Mouse (Mus musculus): ENCODE data around the gene Acap1.
"Not testable (repeated sequence)": the region's sequence is repeated elsewhere in the genome, so short reads cannot be mapped to it uniquely, and the experiment has no call there.

Gene Acap1

DNA sequence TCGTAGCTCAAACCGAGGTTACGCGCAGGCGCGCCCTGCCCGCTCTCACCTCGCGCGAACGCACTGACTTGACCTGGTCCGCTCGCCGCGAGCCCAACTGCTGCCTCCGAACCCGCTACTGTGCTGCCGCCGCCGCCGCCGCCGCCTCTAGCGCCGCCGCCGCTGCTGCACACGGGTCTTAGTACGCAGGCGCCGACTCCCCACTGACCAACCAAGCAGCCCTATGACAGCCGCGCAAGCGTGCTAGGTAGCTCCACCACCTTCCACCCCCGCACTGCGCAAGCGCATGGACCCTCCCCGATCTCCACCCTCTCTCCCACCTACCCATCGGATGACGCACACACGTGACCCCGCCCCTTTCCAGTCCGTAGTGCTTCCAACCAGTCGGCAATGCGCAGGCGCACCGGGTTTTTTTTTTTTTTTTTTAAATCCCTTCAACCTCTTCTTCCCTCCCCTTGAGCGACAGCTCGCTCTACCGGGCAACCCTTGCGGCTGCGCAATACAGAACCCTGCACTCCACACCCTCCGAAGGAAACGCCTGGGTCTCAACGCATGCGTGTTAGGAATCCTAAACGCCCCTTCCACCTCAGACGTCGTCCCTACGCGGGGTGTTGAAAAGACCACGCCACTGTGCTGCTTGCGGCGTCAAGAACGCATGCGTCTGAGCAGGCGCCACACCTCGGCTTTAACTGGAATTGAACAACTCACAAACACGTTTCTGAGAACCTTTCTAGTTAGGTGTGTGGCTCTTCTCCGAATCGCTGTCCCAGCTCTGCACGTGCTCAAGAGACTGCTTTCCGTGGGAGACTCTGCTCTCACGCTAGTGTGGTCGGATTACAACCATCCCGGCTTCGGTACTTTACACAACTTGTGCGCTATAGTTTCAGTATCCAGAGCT lies 26.0 kb upstream of the Acap1 start, which contains the start of gene Eif5a:
Gene Eif5a (minus strand): TSS at position 845 of the 898 bp plus-strand sequence.
- peak; percentile 100 for DNase-seq (ENCODE audit: low read depth in 2 of 2, low spot score in 2 of 2)

DNA sequence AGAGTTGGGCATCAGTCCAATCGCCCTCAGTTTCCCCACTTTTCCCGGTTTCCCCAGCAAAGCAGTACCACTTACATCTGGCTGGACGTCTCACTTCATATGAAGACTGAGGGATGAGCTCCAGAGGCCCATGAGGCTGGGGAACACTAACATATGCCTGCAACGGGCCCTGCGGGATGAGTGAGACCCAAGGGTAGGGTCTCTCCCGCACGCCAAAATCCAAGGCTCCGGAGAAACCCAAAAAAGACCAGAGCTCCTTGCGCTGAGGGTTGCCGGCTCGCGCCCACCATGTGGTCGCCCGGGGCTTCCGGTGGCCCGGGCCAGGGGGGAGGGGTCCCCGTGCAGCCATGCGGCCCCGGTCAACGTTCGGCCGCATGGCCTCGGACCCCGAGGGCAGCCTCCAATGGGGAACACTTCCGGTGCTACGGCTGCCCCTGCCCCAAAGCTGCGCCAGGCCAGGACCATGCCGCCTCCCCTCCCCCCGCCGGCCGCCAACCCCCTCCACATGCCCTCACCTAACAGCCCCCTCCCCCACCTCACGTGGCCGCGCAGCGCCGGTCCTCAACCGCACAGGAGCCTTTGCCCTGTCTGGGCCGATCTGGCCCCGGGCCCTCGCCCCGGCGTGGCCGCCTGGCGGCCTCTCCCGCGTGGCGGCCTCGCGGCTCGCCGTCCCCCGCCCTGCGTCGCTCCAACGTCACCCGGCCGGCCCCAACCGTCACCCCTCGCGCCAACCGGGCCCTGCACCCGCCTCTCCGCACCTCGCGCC lies 25.1 kb upstream of the Acap1 start:
- DNase-seq (ENCODE audit: low read depth in 2 of 2, low spot score in 2 of 2): no peak

DNA sequence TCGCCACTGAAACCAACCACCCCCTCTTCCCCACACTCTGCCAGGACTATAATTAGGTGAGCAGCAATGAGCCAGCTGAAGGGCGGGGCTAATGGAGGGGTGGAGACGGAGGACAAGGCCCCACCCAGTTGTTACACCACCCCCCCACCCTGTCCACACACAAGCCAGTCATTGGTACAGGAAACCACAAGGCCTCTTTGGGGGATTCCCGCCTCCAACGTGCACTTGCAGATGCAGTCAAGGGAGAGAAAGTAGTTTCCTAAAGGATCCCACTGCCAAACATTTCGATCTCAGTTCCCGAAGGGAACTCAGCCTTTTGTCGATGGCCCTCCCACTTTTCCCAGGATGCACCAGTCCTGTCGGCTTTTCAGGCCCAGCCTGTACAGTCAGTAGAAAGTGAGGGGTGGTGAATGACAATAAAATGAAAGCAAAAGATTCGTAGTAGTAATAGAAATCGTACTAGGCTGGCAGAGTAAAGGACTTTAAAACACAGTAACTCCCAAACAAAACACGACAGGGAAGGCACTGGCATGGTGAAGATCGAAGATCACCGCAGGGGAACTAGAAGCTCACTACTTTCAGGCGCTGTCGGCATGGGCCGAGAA lies 24.4 kb upstream of the Acap1 start:
- peak; percentile 63 to 75 for DNase-seq (ENCODE audit: low read depth in 2 of 2, low spot score in 2 of 2)

DNA sequence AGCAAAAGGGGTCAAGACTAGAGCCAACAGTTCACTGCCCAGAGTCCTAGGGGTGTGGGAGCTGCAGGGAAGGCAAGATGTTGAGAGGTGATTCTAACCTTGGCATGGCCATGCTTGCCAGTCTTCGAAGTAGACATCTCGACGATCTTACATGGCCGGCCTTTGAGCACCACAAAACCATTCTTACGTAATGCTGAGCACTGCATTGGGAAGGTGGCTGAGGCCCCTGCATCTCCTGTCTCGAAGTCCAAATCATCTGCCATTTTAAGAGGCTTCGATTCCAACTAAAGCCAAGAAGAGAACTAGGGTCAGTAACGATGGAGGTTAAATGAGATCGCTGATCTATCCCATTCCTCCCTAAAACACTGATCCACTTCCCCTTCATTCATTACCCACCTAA lies 23.7 kb upstream of the Acap1 start:
- no peak for DNase-seq (ENCODE audit: low read depth in 2 of 2, low spot score in 2 of 2)

DNA sequence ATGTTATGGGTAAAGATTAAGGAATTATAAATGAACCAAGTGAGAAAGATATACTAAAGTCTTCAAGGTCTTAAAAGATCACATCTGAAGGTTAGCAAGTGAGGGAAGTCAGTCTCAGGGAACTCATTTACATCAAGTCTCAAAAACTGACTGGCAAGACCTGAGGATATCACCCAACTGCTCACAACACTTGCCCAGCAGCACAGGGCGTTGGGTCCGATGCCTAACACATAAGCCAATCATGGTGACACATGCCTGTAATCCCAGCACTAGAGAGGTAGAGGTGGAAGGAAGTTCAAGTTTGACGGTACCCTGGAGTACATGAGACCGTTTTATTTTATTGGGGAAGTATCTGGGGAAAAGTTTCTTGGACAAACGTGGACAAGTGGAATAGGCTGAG lies 22.8 kb upstream of the Acap1 start:
- DNase-seq (ENCODE audit: low read depth in 2 of 2, low spot score in 2 of 2): no peak

DNA sequence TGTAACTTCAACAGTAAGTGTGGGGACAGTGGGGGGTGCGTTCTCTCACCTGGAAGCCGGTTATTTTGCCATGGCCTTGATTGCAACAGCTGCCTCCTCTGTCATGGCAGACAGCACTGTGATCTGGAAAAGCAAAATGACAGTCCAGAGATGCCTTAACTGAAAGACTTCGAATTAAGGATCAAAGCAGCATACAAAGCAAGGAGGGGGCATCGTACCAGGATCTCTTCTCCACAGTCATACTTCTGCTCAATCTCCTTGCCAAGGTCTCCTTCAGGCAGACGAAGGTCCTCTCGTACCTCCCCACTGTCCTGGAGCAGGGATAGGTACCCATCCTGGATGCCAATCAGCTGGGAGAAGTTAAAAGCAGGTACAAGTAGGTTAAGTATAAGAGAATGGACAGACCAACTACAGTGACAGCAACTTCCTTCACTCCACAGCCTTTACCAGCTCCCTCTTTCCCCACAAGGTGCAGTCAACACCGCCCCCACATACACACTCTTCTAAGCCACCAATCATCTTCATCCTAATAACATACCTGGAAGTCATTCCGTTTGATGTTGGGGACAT lies 22.1 kb upstream of the Acap1 start:
- no peak for DNase-seq (ENCODE audit: low read depth in 2 of 2, low spot score in 2 of 2)

DNA sequence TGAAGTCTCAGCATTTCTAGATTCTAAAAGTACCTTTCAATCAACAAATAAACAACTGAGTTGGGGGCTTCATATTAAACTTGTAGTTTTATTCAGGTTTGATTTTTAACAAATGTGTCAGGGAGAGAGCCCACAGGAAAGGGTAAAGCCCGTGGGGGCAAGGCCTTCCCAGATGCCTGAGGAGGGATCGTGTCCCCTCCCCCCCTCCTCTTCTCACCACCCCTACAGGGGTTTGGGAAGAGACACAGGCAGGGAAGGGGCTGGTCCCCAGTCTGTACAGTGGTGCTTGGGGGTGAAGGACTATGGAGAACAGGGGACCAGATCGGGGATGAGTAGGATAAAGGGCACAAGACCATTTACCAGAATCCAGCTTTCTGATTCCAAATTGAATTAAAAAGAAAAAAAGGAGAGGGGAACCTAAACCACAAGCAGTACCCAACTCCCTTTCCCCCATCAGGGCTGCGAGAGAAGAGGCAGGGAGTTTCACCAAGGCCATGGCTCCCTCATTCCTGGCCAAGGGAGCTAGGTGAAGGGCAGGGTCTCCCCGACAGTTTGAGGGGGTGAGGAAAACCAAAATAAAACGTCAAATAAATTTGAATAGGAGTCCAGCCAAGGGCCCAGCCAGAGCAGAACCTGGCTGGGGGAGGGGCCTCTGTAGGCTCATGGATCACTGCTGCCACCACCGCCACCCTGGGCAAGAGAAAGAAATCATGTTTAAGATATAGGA lies 21.5 kb upstream of the Acap1 start:
- not testable (repeated sequence) for DNase-seq (ENCODE audit: low read depth in 2 of 2, low spot score in 2 of 2)

DNA sequence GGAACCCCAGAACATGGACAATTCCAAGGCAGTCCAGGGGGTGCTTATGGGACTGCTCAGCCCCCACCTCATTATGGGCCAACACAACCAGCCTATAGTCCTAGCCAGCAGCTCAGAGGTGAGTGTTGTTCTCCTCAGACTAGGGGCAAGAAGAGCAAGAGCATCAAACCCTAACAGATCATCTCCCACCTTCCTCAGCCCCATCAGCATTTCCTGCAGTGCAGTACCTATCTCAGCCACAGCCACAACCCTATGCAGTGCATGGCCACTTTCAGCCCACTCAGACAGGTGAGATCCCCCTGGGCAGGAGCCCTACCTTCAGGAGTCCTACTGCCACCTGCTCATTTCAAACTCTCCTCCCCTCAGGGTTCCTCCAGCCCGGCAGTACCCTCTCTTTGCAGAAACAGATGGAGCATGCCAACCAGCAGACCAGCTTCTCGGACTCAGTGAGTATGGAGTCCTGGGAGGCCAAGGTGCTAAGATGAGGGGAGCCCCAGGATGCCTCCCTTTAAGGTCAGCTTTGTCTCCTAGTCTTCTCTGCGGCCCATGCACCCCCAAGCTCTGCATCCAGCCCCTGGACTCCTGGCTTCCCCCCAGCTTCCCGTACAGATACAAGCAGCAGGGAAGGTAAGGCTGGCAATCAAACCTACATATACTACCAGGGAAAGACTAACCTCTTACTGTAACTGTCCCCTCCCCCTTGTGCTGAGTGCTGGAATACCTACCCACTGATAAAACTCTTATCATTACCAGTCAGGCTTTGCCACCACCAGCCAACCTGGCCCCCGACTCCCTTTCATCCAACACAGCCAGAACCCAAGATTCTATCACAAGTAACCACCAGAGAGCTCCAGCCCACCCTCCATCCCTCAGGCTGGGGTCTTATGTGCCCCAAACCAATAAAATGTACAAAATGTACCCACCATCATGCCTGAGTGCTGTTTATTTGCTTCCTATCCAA lies 20.6 kb upstream of the Acap1 start:
- DNase-seq (ENCODE audit: low read depth in 2 of 2, low spot score in 2 of 2): no peak

DNA sequence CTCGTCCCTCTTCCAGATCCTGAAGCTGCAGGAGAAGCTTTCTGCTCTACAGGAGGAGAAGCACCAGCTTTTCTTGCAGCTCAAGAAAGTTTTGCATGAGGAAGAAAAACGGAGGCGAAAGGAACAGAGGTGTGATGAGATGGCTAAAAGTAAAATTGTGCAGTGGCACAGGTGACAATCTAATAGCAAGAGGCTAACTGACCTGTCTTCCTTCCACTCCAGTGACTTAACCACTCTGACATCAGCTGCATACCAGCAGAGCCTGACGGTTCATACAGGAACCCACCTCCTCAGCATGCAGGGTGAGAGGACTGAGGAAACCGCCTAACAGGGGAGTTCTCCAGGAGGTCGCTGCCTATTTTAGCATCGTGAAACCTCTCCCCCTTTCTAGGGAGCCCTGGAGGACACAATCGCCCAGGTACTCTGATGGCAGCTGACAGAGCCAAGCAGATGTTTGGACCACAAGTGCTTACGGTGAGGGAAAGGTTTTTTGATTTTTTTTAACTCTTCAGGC lies 19.6 kb upstream of the Acap1 start:
- no peak for DNase-seq (ENCODE audit: low read depth in 2 of 2, low spot score in 2 of 2)

DNA sequence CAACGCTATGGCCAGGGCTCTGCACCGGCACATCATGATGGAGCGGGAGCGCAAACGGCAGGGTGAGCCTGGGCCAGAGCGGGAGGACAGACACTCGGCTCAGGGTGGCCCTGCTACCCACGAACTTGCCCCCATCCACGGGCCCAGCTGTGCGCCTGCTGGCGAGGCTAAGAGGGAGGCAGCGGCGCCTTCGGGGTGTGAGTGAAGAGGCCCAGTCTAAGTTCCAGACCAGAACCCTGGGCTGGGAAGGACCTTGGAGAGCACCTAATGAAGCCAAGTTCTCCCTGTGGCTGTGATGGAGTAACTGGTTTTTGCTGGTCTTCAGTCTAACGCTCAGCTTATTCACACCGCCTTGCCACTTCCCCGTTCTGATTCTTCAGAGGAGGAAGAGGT lies 19.0 kb upstream of the Acap1 start:
- no peak for DNase-seq (ENCODE audit: low read depth in 2 of 2, low spot score in 2 of 2)

DNA sequence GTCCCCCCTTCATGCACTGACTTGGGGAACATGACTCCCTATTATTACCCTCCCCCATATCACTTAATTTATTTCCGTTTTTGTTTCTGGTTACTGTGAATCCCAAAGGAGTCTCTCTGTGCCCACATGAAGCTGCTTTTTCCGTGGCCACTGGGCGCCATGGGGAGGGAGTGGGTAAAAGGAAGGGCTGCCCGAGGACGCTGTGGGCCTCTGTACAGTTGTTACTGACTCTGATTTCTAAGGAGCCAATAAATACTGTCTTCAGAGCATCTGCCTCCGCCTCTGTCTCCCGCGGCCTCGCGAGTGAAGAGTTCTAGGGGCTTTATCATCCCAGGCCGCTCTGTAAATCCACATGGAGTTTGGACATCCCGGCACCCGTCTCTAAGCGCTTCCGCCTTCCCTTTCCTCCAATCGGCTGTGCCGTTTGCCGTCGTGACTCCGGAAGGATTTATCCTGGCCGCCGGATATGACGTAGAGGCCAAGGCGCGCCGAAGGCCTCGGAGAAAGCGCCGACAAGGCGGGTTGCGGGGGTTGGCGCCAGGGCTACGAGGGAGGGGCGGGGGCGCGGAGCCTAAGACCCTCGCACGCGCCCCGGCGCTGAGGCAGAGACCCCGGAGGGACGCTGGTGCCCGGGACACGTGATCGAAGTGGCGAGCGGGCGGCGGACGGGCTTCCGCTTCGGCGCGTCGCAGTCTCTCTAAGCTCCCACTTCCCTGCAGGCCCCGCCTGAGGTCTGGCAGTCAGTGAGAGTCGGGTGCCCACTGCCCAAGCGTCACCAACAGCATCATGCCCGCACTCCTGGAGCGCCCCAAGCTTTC lies 18.4 kb upstream of the Acap1 start, which contains the start of gene Gps2:
Gene Gps2 (plus strand): TSS at position 335 of the 818 bp plus-strand sequence.
- peak; percentile 85 to 88 for DNase-seq (ENCODE audit: low read depth in 2 of 2, low spot score in 2 of 2)

DNA sequence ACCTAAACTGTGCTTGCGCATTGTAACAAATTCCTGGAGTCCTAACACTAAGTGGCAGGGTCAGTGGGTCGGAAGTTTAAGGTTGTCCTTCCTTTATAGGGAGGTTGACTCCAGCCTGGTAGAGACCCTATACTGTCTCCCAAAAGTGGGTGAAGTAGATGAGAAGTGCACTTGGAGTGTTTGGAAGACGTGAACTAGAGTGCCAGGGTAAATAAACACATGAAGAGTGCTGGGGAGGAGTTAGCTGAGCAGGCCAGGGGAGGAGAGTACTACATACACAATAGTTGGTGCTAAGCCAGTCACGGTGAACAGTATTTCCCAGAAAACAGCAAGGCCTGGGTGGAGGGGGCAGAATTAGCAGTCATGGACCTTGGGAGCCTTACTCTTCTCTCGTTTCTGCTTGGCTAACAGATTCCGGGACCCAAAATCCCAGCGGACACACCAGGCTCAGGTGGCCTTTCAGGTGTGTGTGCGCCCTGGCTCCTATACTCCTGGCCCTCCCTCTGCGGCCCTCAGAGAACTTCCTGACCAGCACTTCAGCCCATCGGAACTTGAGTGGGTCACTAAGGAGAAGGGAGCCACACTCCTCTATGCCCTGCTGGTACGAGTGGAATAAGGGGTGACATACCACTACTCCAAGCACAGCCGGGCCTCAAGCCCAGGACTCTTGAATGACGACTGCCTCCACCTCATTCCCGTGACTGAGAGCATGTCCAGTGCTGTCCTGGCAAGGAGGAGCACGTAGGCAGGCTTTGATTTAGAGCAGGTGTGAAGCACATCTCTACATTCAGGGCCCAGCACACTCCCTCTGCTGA lies 17.6 kb upstream of the Acap1 start:
- DNase-seq (ENCODE audit: low read depth in 2 of 2, low spot score in 2 of 2): no peak

DNA sequence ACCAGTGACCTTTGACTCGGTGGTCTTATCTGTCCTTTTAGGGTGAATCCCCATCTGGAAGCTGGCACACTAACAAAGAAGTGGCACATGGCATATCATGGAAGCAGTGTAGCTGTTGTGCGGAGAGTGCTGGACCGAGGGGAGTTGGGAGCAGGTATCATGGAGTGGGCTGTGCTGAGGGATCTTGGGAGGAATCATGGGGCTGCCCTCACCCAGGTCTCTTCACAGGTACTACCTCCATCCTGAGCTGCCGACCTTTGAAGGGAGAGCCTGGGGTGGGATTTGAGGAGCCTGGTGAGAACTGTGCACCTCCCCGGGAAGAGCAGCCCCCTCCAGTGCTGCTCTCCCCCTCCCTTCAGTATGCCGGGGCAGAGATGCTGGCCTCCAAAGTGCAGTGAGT lies 16.4 kb upstream of the Acap1 start:
- DNase-seq (ENCODE audit: low read depth in 2 of 2, low spot score in 2 of 2): no peak

DNA sequence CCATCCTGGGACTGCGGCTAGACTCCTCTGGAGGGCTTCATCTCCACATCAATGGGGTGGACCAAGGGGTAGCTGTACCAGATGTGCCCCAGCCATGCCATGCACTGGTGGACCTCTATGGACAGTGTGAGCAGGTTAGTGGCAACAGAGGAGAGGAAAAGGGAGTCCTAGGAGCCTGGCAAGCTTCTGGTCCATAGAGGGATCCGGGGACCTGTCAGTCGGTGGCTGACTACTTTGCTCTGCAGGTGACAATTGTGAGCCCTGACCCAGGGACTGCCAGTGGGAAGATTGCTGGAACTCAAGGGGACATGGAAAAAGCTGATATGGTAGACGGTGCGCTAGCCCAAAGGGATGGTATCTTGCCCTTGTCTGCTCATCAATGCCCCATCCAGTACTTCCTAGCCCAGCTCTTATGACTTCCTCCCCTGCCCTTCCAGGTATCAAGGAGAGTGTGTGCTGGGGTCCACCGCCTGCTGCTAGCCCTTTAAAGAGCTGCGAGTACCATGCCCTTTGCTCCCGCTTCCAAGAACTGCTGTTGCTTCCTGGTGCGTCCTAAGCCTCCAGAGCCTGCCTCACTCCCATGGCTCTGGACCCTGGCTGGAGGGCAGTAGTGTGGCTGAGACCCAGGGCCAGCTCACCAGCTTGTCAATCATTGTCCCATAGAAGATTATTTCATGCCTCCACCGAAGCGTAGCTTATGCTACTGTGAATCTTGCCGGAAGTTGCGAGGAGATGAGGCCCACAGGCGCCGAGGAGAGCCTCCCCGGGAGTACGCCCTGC lies 15.6 kb upstream of the Acap1 start:
- DNase-seq (ENCODE audit: low read depth in 2 of 2, low spot score in 2 of 2): no peak

DNA sequence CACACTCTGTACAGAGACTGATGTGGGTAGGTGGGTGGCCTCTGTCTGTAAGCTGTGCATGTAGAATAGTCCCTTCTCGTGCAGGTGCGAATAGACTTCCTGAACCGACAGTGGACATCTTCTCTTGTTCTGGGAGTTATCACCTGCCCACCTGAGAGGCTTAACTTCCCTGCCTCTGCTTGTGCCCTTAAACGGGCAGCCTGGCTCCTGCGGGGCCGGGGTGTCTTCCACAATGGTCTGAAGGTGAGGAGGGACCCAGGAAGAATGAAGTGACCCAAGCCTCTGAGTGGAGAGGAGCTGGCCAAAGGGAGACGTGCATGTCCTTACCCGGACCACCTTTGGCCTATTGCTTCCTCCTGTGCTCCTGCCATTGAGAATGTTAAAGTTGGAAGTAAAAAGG lies 14.8 kb upstream of the Acap1 start:
- no peak for DNase-seq (ENCODE audit: low read depth in 2 of 2, low spot score in 2 of 2)

DNA sequence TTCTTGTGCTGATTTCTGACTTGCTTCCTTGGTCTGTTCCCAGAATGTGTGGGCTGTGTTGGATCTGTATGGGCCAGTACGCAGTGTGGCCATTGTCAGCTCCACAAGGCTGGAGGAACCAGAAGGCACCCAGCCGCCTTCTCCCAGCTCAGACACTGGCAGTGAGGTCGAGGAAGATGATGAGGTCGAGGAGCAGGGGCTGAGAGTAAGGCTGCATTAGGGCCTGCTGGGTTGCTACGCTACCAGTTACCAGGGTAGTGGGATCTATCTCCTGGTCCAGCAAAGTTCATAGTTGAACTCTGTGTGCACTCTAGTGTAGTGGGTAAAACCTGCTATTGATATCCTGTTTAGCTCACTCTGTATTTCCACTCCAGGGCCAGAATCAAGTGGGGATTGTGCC lies 13.8 kb upstream of the Acap1 start:
- no peak for DNase-seq (ENCODE audit: low read depth in 2 of 2, low spot score in 2 of 2)

DNA sequence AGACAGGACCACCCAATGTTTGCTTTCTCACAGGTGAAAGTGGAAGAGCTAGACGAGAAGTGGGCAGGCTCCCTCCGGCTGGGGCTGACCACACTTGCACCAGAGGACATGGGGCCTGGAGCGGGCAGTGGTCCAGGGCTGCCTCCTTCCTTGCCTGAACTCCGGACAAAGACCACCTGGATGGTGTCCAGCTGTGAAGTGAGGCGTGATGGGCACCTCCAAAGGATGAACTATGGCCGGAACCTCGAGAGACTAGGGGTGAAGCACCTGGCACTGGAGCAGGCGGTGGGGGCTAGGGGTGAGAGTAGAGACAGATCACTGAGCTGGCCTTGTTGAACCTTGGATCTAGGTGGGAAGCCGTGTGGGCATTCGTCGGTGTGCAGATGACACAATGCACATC lies 13.3 kb upstream of the Acap1 start:
- DNase-seq (ENCODE audit: low read depth in 2 of 2, low spot score in 2 of 2): no peak
